Mouse (Mus musculus): Measurements from ENCODE around the gene Magt1. TPM values are rescaled to one million over a fixed set of nuclear protein-coding genes. Genes with fewer than 3 reads are reported as not detected.

Gene Magt1
- 74.3 and 79.6 TPM in 2 replicates for polyA plus RNA-seq (2015; fragmentation: Nextera tagmentation; extraction: Ambion mirVana)

DNA sequence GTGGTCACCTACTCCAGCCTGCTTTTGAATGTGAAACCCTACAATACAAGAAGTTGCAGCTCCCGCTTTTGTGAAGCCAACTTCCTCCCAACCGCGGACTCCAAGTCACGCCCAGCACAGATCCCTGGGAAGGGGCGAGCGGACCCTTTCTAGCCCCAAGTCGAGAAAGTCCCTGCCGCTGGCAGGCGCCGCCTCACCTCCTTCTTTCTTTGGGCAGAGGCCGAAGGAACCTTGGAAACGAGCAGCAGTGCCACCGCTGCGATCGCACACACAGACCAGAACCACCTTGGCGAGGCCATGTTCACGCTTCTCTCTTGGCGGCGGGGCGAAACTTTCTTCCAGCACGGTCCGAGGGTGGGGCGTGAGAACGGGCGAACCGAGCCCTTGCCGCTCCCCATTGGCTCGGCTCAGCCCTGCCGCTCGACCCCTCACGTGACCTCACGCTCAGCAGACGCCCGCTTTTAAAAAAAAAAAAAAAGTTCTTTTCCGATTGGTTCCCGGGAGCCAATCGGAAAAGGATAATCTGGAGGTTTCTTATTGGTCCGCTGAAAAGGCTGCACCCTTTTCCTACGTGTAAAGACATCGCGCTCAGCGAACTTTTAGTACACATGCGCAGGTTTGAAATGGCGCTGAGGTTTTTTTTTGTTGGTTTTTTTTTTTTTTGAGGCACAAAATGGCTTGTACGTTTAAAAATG lies at the start of gene Magt1:
Gene Magt1, minus strand, starts transcription at position 442 of the 695 bp plus-strand sequence.
- peak within 1 kb of the TSS; percentile 48; the same call in 1 of the 2 replicates for H3K9ac ChIP-seq
- peak within 1 kb of the TSS; percentile 59 for H3K4me3 ChIP-seq (replicated peaks)
- H3K4me2 ChIP-seq, result peak within 1 kb of the TSS; percentile 50
- peak within 1 kb of the TSS; percentile 93 for H3K27ac ChIP-seq
- 20% methylated on average over 45 of the region's 45 CpGs for WGBS
- H3K9me3 ChIP-seq, result no peaks in the 10 kb centered on the region
- H3K27me3 ChIP-seq (replicated peaks), result no peaks in the 10 kb centered on the region
- no peaks in the 10 kb centered on the region for H3K36me3 ChIP-seq
- no peaks in the 10 kb centered on the region for H3K4me1 ChIP-seq
- peak; percentile 94 for ATAC-seq (ENCODE audit: insufficient read depth, low FRiP score, low read depth)

DNA sequence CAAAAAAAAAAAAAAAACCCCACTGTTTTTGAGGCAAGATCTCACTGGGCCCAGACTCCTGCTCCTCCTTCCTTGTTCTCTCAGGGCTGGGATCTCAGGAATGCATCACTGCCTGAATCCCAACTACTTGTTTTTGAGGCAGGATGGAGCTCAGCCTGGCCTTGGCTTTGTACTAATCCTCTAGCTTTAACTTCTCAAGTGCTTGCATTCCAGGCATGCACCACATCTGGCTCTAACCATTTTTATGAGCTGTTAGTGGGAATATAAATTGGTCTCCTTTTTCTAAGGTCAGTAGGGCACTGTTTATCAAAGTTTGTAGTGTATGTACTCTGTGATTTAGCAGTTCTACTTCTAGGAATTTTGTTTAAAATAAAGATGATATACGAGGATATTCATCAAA lies 36.5 kb upstream of the Magt1 start:
- no peak overlapping the region for H3K9ac ChIP-seq
- H3K4me3 ChIP-seq (replicated peaks), result no peak overlapping the region
- 0 out of 2 replicates have a peak, but pooled peaks have one; percentile 18 for ATAC-seq (ENCODE audit: insufficient read depth, low FRiP score, low read depth)
- 0 out of 2 replicates have a peak, but pooled peaks cover 3% of the 10 kb centered on the region for H3K4me1 ChIP-seq
- WGBS, result 28% methylated on average over 1 of the region's 1 CpGs
- H3K36me3 ChIP-seq, result no peaks in the 10 kb centered on the region
- no peaks in the 10 kb centered on the region for H3K27me3 ChIP-seq (replicated peaks)
- H3K27ac ChIP-seq, result no peak overlapping the region
- H3K4me2 ChIP-seq, result no peak overlapping the region
- H3K9me3 ChIP-seq, result no peaks in the 10 kb centered on the region

DNA sequence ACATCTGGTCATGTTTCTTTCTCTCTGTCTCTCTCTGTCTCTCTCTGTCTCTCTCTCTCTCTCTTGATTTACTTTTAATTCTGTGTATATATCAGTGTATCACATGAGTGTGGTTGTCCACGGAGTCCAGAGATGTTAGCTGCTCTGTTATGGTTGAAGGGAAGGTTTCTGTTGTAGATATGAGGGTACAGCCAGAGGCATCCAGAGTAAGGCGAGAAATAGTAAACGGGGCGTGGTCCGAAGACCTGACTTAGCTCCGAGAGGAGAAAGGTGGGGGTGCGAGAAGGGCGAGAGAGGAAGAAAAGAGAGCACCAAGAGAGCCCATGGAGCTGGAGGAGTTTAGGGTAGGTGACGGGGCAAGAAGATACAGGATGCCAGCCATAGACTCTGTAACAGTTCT lies 34.2 kb upstream of the Magt1 start:
- 0 out of 2 replicates have a peak, but pooled peaks cover 3% of the 10 kb centered on the region for H3K4me1 ChIP-seq
- H3K36me3 ChIP-seq, result no peaks in the 10 kb centered on the region
- H3K4me2 ChIP-seq, result peak overlapping the region; percentile 19; the same call in 1 of the 2 replicates
- H3K9ac ChIP-seq, result no peak overlapping the region
- H3K27me3 ChIP-seq (replicated peaks), result no peaks in the 10 kb centered on the region
- H3K4me3 ChIP-seq (replicated peaks), result no peak overlapping the region; the same call in 1 of the 2 replicates
- H3K27ac ChIP-seq, result peak overlapping the region; percentile 59
- 48% methylated on average over 9 of the region's 9 CpGs for WGBS
- ATAC-seq (ENCODE audit: insufficient read depth, low FRiP score, low read depth), result no peak
- no peaks in the 10 kb centered on the region for H3K9me3 ChIP-seq

DNA sequence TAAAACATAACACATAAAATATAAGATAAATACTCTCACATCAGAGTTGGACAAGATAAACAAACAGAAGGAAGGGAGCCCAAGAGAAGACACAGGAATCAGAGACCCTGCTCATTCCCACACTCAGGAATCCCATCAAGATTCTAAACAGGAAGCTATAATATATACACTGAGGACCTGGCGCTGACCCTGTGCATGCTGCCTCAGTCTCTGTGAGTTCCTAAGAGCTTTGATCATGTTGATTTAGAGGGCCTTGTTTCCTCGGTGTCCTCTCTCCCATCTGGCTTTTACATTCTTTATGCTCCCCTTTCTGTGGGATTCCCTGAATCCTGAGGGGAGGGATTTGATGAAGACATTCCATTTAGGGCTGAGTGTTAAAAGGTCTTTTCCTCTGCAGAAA lies 33.7 kb upstream of the Magt1 start:
- Histone ChIP-seq H3K4me2 (no peak overlapping the region), H3K9ac (no peak overlapping the region), H3K27ac (peak overlapping the region; percentile 21; the same call in 1 of the 2 replicates), H3K27me3 (replicated peaks) (no peaks in the 10 kb centered on the region), H3K4me1 (0 out of 2 replicates have a peak, but pooled peaks cover 3% of the 10 kb centered on the region), H3K9me3 (no peaks in the 10 kb centered on the region), H3K4me3 (replicated peaks) (no peak overlapping the region), H3K36me3 (no peaks in the 10 kb centered on the region)
- ATAC-seq (ENCODE audit: insufficient read depth, low FRiP score, low read depth), result 0 out of 2 replicates have a peak, but pooled peaks have one; percentile 58
- 47% methylated on average over 2 of the region's 2 CpGs for WGBS

- 32% methylated on average over 8 of the region's 8 CpGs for WGBS
- H3K27ac ChIP-seq, result peak overlapping the region; percentile 48
- no peak overlapping the region for H3K4me3 ChIP-seq (replicated peaks)
- ATAC-seq (ENCODE audit: insufficient read depth, low FRiP score, low read depth), result no peak; the same call in 1 of the 2 replicates
- 0 out of 2 replicates have a peak, but pooled peaks cover 3% of the 10 kb centered on the region for H3K4me1 ChIP-seq
- no peaks in the 10 kb centered on the region for H3K9me3 ChIP-seq
- 0 out of 2 replicates have a peak overlapping the region, but pooled peaks have one; percentile 13 for H3K4me2 ChIP-seq
- no peaks in the 10 kb centered on the region for H3K36me3 ChIP-seq
- no peaks in the 10 kb centered on the region for H3K27me3 ChIP-seq (replicated peaks)
- H3K9ac ChIP-seq, result no peak overlapping the region
These were observed 32.3 kb upstream of the Magt1 start for GRCm38 (mm10) chrX:106043863-106044617.

DNA sequence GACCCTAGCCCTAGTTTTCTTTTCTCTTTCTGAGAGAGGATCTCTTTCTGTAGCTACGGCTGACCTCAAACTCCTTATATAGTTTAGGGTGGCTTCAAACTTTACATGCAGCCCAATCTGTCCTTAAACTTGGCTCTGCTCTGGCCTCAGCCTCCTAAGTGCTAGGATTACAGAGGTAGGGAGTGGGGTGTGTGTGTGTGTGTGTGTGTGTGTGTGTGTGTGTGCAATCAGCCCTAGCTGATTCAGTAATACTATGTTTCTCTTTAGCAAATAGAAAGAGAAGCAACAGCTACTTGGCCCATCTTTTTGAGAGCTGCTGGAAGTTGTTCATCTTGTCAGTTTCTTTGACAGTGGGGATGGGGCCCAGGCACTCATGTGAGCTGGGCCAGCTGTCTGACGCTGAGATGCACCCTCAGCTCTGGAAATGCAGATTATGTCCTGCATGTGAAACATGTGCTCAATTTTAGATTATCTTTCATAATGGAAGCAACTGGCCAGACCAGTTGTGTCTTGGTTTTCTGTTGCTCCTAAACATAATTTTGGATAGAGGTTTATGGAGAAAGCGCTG lies 25.6 kb upstream of the Magt1 start:
- Histone ChIP-seq H3K36me3 (no peaks in the 10 kb centered on the region), H3K4me2 (no peak overlapping the region), H3K4me3 (replicated peaks) (no peak overlapping the region), H3K9ac (no peak overlapping the region), H3K27me3 (replicated peaks) (no peaks in the 10 kb centered on the region), H3K4me1 (no peaks in the 10 kb centered on the region), H3K27ac (no peak overlapping the region), H3K9me3 (no peaks in the 10 kb centered on the region)
- 60% methylated on average over 3 of the region's 3 CpGs for WGBS
- ATAC-seq (ENCODE audit: insufficient read depth, low FRiP score, low read depth), result no peak

- H3K9me3 ChIP-seq, result no peaks in the 10 kb centered on the region
- 74% methylated on average over 2 of the region's 2 CpGs for WGBS
- no peak for ATAC-seq (ENCODE audit: insufficient read depth, low FRiP score, low read depth)
- no peak overlapping the region for H3K4me2 ChIP-seq
- no peaks in the 10 kb centered on the region for H3K36me3 ChIP-seq
- H3K4me1 ChIP-seq, result no peaks in the 10 kb centered on the region
- H3K27me3 ChIP-seq (replicated peaks), result no peaks in the 10 kb centered on the region
- no peak overlapping the region for H3K4me3 ChIP-seq (replicated peaks)
- H3K9ac ChIP-seq, result no peak overlapping the region
- no peak overlapping the region for H3K27ac ChIP-seq
These were observed 24.0 kb upstream of the Magt1 start for GRCm38 (mm10) chrX:106035727-106036126.

GRCm38 (mm10) chrX:106031124-106031523 lies 19.4 kb upstream of the Magt1 start:
- H3K9ac ChIP-seq, result no peak overlapping the region
- no peak for ATAC-seq (ENCODE audit: insufficient read depth, low FRiP score, low read depth)
- H3K27ac ChIP-seq, result no peak overlapping the region
- H3K4me1 ChIP-seq, result no peaks in the 10 kb centered on the region
- H3K27me3 ChIP-seq (replicated peaks), result no peaks in the 10 kb centered on the region
- H3K4me2 ChIP-seq, result no peak overlapping the region
- no peaks in the 10 kb centered on the region for H3K36me3 ChIP-seq
- H3K4me3 ChIP-seq (replicated peaks), result no peak overlapping the region
- H3K9me3 ChIP-seq, result no peaks in the 10 kb centered on the region

DNA sequence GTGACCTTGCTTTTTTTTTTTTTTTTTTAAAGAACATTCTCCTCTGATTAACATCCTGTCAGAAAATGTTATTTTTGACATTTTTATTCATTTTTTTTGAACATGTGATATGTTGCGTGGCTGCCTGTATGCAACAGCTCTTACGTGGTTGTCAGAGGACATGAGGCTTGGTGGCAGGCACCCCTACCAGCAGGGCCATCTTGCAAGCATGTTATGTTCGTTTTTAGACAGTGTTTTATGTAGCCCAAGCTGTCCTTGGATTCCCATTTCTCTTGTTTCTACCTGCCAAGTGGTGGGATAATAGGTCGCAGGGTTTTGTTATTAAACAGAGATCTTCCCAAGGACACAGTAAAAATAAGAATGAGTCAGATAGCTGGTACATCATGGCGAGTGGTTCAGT lies 18.5 kb upstream of the Magt1 start:
- no peaks in the 10 kb centered on the region for H3K27me3 ChIP-seq (replicated peaks)
- ATAC-seq (ENCODE audit: insufficient read depth, low FRiP score, low read depth), result no peak
- no peak overlapping the region for H3K4me2 ChIP-seq
- H3K4me3 ChIP-seq (replicated peaks), result no peak overlapping the region
- no peak overlapping the region for H3K9ac ChIP-seq
- H3K36me3 ChIP-seq, result no peaks in the 10 kb centered on the region
- no peak overlapping the region for H3K27ac ChIP-seq
- H3K9me3 ChIP-seq, result no peaks in the 10 kb centered on the region
- H3K4me1 ChIP-seq, result no peaks in the 10 kb centered on the region
- 55% methylated on average over 5 of the region's 5 CpGs for WGBS

- WGBS, result 18% methylated on average over 8 of the region's 8 CpGs
- peak overlapping the region; percentile 65 for H3K27ac ChIP-seq
- H3K36me3 ChIP-seq, result no peaks in the 10 kb centered on the region
- no peak for ATAC-seq (ENCODE audit: insufficient read depth, low FRiP score, low read depth)
- H3K4me2 ChIP-seq, result peak overlapping the region; percentile 43
- H3K4me1 ChIP-seq, result no peaks in the 10 kb centered on the region
- H3K9ac ChIP-seq, result peak overlapping the region; percentile 46; the same call in 1 of the 2 replicates
- H3K9me3 ChIP-seq, result no peaks in the 10 kb centered on the region
- peak overlapping the region; percentile 52 for H3K4me3 ChIP-seq (replicated peaks)
- no peaks in the 10 kb centered on the region for H3K27me3 ChIP-seq (replicated peaks)
These were observed 15.6 kb upstream of the Magt1 start for GRCm38 (mm10) chrX:106027343-106027674.

- H3K4me3 ChIP-seq (replicated peaks), result peak within 1 kb of the TSS; percentile 52
- H3K9me3 ChIP-seq, result no peaks in the 10 kb centered on the region
- H3K9ac ChIP-seq, result peak within 1 kb of the TSS; percentile 46; the same call in 1 of the 2 replicates
- H3K36me3 ChIP-seq, result no peaks in the 10 kb centered on the region
- H3K27ac ChIP-seq, result peak within 1 kb of the TSS; percentile 65
- H3K27me3 ChIP-seq (replicated peaks), result no peaks in the 10 kb centered on the region
- H3K4me2 ChIP-seq, result peak within 1 kb of the TSS; percentile 48
- peak; percentile 98 for ATAC-seq (ENCODE audit: insufficient read depth, low FRiP score, low read depth)
- WGBS, result 10% methylated on average over 36 of the region's 36 CpGs
- H3K4me1 ChIP-seq, result no peaks in the 10 kb centered on the region
These were observed 15.0 kb upstream of the Magt1 start, which contains the start of gene Atp7a for GRCm38 (mm10) chrX:106026418-106027342. Gene Atp7a (plus strand): TSS chrX:106027276.
